Mouse (Mus musculus) lung, postnatal 0 days (tissue): ENCODE data around the gene Gatd1. TPM values are rescaled to one million over a fixed set of nuclear protein-coding genes. Genes with fewer than 3 reads are reported as not detected.

Experiments
- ATAC-seq: fragments of 200-750 bp; cut with Nextera tagmentation; 2 replicates; pipeline ENCODE4 v1.8.0; 2017; ENCODE audit warnings: moderate library complexity
- DNase-seq: peaks from one replicate; pipeline ENCODE4 v3.0.0-alpha.2; 2016; ENCODE audit warnings: low spot score
- H3K27ac ChIP-seq: fragments of 300-500 bp; sonication (generic); 2 replicates; pipeline ENCODE4 v1.5.1; 2014; ENCODE audit warnings: antibody characterized with exemption, mild to moderate bottlenecking, low read length, mixed read lengths
- H3K27me3 ChIP-seq: fragments of 300-500 bp; sonication (generic); replicated peaks from 2 replicates; pipeline ENCODE4 v1.6.1; 2014; ENCODE audit warnings: low read length, mixed read lengths; ENCODE audit not compliant: insufficient read depth
- H3K36me3 ChIP-seq: fragments of 300-500 bp; sonication (generic); 2 replicates; pipeline ENCODE4 v1.6.1; 2014; ENCODE audit warnings: low read length, mixed read lengths; ENCODE audit not compliant: insufficient read depth
- H3K4me1 ChIP-seq: fragments of 300-500 bp; sonication (generic); 2 replicates; pipeline ENCODE4 v1.6.1; 2014; ENCODE audit warnings: antibody characterized with exemption, low read depth, low read length, mixed read lengths; ENCODE audit not compliant: insufficient read depth
- H3K4me2 ChIP-seq: fragments of 300-500 bp; sonication (generic); replicated peaks from 2 replicates; pipeline ENCODE4 v1.6.1; 2014; ENCODE audit warnings: low read depth, mild to moderate bottlenecking, low read length, moderate library complexity, mixed read lengths
- H3K4me3 ChIP-seq: fragments of 300-500 bp; sonication (generic); 2 replicates; pipeline ENCODE4 v1.5.1; 2014; ENCODE audit warnings: low read depth, low read length
- H3K9ac ChIP-seq: fragments of 300-500 bp; sonication (generic); replicated peaks from 2 replicates; pipeline ENCODE4 v1.6.1; 2014; ENCODE audit warnings: low read depth, mild to moderate bottlenecking
- H3K9me3 ChIP-seq: fragments of 300-500 bp; sonication (generic); 2 replicates; pipeline ENCODE4 v1.6.1; 2016; ENCODE audit warnings: low read length, mixed read lengths
- CTCF ChIP-seq: IDR thresholded peaks from 2 replicates; pipeline ENCODE4 v1.5.1; 2016; ENCODE audit warnings: antibody characterized with exemption, mild to moderate bottlenecking
- EP300 ChIP-seq: IDR thresholded peaks from 2 replicates; pipeline ENCODE4 v1.6.1; 2016; ENCODE audit warnings: antibody characterized with exemption, mild to moderate bottlenecking, control low read depth
- WGBS: fragments of 180-500 bp; shearing (Covaris S2); extraction: QIAGEN DNeasy Blood & Tissue Kit; methylation state at CpG from one replicate; pipeline ENCODE4 v1.1.7; 2014; 5-methylcytosine and 5-hydroxymethylcytosine counted together
- polyA plus RNA-seq: library from polyadenylated mRNA; unstranded; fragments of >200 nt; fragmentation: Nextera tagmentation; extraction: Ambion mirVana; gene quantifications from 2 replicates; pipeline ENCODE4 v1.2.1, GENCODE M21; 2015

Gatd1 gene
- polyA plus RNA-seq, 1 experiment from 2014 or later = 52.3 TPM

DNA sequence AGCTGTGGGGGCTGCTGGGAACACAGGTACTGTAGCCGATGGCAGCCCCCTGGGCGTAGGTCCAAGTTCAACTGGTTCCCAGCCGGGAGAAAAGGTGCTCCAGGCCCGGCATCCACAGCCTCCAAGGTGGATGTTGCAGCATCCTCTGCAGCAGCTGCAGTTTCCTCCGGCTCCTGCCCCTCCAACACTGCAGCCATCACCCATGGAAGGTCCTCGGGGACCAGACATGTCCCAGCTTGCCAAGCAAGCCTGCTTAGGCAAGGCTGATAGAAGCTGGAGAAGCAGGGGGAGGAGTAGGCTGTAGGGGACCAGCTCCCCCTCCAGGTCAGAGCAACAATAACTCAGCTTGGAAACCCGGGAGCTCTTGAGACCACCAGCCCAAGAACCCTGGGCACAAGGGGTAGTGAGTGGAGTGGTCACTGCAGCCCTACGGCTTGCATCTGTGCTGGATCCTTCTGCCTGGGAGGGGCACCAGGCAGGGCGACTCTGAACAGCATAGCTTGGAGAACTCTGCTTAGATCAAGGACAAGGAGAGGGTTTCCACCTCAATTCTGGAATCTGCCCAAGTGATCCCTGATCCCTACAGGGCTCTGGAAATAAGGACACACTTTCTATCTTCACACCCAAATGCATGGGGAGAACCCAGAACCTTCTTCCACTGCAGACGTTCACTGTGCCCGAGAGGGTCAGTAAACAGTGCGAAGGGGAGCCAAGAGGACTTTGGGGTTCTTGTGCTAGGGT lies 29.3 kb upstream of the Gatd1 start:
- ATAC-seq = no peak
- 11% methylated on average over 12 of the region's 12 CpGs for WGBS
- peak; percentile 50 for TF ChIP-seq CTCF
- no peak for TF ChIP-seq EP300

DNA sequence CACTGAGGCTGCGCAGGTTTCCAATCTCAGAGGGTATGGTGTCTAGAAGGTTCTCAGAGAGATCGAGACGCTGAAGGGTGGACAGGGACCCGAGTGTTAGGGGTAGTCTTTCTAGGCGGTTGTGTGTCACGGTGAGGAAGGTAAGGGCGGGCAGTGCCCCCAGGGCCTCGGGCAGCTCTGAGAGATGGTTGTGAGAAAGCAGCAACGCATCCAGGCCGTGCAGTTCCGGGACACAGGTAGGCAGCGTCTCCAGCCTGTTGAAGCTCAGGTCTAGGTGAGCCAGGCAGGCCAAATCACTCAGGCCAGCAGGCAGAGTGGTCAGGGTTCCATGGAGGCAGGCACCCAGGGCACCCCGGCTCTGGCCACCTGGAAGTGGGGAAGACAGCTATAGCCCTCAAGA lies 28.3 kb upstream of the Gatd1 start:
- Histone ChIP-seq H3K36me3 (no peaks in the 10 kb centered on the region), H3K9me3 (no peaks in the 10 kb centered on the region), H3K4me1 (peaks cover 12% of the 10 kb centered on the region), H3K4me3 (no peak overlapping the region), H3K27ac (no peak overlapping the region), H3K9ac (no peak overlapping the region), H3K4me2 (no peak overlapping the region), H3K27me3 (no peaks in the 10 kb centered on the region)
- ATAC-seq (no peak), DNase-seq (no peak)
- TF ChIP-seq CTCF (no peak), EP300 (no peak)
- 94% methylated on average over 13 of the region's 13 CpGs for WGBS

More for the DNA sequence above, 29.3 kb upstream of the Gatd1 start:
- Histone ChIP-seq H3K4me3 (peak overlapping the region; percentile 34), H3K9ac (no peak overlapping the region; the same call in 1 of the 2 replicates), H3K27ac (peak overlapping the region; percentile 4; the same call in 1 of the 2 replicates), H3K4me2 (peak overlapping the region; percentile 71), H3K27me3 (no peaks in the 10 kb centered on the region), H3K36me3 (no peaks in the 10 kb centered on the region), H3K4me1 (peaks cover 12% of the 10 kb centered on the region), H3K9me3 (no peaks in the 10 kb centered on the region)
- peak; percentile 59 for DNase-seq

DNA sequence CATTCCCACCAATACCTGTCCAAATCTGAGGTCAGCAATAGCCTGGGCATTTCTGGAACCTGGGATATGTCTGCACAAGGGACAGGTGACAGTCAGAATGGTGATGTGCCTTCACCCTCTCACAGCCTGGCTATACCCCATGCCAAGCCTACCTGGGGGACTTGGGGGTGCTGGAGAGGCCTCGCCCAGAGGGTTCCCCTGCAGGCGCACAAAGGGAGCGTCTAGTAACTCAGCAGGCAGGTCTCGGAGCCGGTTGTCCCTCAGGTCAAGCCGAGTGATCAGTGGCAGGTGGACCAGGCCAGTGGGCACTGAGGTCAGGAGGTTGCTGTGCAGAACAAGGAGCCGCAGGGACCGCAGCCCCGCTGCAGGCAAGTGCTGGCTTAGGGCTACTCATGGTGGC lies 27.5 kb upstream of the Gatd1 start:
- Histone ChIP-seq H3K4me3 (no peak overlapping the region), H3K27me3 (no peaks in the 10 kb centered on the region), H3K9ac (no peak overlapping the region), H3K4me1 (peaks cover 17% of the 10 kb centered on the region), H3K9me3 (no peaks in the 10 kb centered on the region), H3K4me2 (no peak overlapping the region), H3K27ac (no peak overlapping the region), H3K36me3 (no peaks in the 10 kb centered on the region)
- no peak for TF ChIP-seq EP300
- TF ChIP-seq CTCF = no peak
- 92% methylated on average over 9 of the region's 9 CpGs for WGBS
- DNase-seq = no peak
- ATAC-seq = no peak

DNA sequence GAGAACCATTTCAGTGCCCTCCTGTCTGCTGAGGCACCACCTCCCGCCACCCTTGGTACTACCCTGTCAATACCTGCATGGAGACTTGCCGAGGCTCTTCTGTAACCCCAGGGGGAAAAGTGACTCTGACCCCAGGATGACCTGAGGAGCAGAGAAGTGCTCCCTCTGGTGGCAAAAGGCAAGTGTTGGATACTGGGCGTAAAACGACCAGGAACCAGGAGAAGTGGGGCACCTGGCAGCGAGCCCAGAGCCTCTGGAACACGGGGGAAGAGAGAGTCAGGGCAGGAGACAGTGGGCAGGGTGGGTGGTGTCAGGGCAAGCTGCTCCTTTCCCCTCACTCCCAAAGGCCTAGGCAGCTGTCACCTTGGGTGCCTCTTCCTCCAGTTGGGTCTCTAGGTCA lies 26.7 kb upstream of the Gatd1 start:
- Histone ChIP-seq H3K4me2 (no peak overlapping the region), H3K9ac (no peak overlapping the region), H3K9me3 (no peaks in the 10 kb centered on the region), H3K36me3 (no peaks in the 10 kb centered on the region), H3K4me1 (peaks cover 18% of the 10 kb centered on the region), H3K4me3 (no peak overlapping the region), H3K27me3 (no peaks in the 10 kb centered on the region), H3K27ac (no peak overlapping the region)
- 0 out of 2 replicates have a peak, but pooled peaks have one; percentile 7 for ATAC-seq
- peak; percentile 82 for DNase-seq
- WGBS = 20% methylated on average over 6 of the region's 6 CpGs
- TF ChIP-seq CTCF (peak; percentile 85), EP300 (no peak)

DNA sequence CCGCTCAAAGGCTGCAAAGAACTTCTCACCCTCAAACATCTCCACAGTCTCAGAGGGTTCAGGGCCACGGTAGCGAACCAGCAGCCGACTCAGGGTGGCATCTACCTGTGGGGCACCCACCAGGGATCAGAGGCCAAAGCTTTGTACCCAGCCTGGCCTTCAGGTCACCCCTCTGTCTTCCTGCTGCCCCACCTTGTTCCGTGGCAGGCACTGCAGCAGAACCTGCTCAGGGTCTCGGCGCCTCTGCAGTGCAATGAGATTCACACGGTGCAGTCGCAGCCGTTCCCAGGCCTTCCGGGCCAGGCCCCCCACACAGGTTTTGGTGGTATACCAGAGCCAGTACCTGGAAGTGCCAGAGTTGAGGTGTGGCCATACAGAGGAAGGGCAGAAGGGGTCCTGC lies 25.9 kb upstream of the Gatd1 start:
- WGBS = 96% methylated on average over 11 of the region's 11 CpGs
- TF ChIP-seq CTCF = no peak
- TF ChIP-seq EP300 = no peak
- no peak for ATAC-seq

DNA sequence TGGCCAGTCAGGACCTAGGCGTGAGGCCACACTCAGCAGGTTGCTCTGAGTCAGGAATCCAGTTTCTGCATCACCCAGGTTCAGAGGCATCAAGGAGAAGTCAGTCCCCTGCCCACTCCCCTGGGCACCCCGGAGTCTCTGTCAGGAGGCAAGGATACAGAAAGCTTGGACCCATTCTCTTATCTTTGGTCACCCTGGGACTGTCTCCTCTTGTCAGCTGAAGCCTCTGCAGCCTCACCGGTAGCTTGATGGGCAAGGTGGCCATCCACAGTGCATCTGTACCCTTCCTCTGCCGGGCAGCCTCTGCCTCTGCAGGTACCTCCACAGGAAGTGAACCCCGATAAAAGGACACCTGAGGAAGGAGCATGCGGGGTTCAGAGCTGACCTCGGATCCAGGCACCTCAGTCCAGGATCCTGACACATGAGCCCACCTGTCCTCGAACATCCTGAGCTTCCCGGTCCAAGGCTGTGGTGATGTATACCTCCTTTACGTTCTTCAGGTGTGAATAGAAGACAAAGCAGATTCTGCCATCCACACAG lies 25.3 kb upstream of the Gatd1 start:
- H3K4me1 ChIP-seq = peaks cover 27% of the 10 kb centered on the region
- no peak for TF ChIP-seq CTCF
- no peak for TF ChIP-seq EP300
- WGBS = 93% methylated on average over 10 of the region's 10 CpGs

More for the DNA sequence above, 25.9 kb upstream of the Gatd1 start:
- Histone ChIP-seq H3K4me1 (peaks cover 21% of the 10 kb centered on the region), H3K36me3 (no peaks in the 10 kb centered on the region), H3K9me3 (no peaks in the 10 kb centered on the region), H3K27ac (no peak overlapping the region), H3K27me3 (no peaks in the 10 kb centered on the region), H3K4me3 (no peak overlapping the region), H3K9ac (no peak overlapping the region), H3K4me2 (no peak overlapping the region)
- DNase-seq = no peak

More for the DNA sequence above, 25.3 kb upstream of the Gatd1 start:
- no peak overlapping the region for H3K9ac ChIP-seq
- no peaks in the 10 kb centered on the region for H3K9me3 ChIP-seq
- H3K27ac ChIP-seq = no peak overlapping the region
- no peak for ATAC-seq
- no peak for DNase-seq
- H3K4me3 ChIP-seq = no peak overlapping the region
- no peak overlapping the region for H3K4me2 ChIP-seq
- no peaks in the 10 kb centered on the region for H3K27me3 ChIP-seq
- H3K36me3 ChIP-seq = no peaks in the 10 kb centered on the region
